Mouse (Mus musculus): ENCODE data around the gene Ttl.

The Ttl gene

DNA sequence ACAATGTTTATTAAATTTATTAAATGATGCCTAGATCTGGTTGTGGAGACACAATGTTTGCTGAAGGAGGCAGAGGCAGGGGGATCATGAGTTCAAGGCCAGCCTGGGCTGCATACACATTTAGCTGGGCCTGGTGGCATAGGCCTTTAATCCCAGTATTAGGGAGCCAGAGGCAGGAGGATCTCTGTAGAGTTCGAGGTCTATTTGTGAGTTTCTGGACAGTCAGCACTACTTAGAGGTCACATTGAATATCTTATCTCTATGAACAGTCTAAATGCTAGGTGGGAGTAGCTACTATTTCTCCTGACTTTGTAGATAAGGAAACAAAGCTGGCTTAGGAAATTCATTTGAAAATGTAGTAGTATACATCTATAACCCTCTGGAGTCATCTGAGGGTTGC is 21.8 kb downstream of the Ttl start:
- no peak for DNase-seq

DNA sequence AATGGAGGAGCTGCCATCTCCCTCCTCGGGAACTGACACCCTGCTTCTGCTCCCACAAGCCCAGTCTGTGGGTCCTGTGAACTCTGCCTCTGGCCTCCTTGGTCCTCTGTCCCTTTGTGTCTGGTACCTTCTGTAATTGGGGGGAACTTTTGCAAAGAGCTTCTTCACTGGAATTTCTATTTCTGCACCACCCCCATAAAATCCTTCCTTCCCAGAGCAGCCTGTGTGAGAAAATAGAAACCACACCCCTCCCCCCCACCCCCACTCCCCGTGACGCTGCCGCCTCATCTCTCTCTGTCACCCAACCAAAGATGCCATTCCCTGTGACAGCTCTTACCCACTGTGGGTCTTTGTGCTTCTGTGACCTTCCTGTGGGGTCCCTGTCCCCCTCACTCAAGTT is 24.6 kb downstream of the Ttl start:
- DNase-seq: no peak

DNA sequence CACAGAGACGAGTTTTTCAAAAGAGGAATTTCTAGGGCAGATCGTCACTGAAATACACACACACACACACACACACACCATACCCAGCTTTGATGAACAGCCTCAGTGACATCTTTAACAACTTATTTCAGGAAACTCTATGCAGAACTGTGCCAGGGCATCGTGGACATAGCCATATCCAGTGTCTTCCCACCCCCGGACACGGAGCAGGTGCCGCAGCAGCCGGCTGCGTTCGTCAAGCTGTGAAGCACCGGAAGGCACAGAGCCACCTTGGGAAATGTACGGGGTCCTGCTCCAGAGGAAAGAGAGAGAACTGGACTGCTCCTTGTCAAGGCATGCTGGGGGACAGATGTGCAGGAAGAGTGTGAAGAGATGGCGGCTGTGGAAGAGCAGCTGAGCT is 27.1 kb downstream of the Ttl start:
- no peak for DNase-seq

DNA sequence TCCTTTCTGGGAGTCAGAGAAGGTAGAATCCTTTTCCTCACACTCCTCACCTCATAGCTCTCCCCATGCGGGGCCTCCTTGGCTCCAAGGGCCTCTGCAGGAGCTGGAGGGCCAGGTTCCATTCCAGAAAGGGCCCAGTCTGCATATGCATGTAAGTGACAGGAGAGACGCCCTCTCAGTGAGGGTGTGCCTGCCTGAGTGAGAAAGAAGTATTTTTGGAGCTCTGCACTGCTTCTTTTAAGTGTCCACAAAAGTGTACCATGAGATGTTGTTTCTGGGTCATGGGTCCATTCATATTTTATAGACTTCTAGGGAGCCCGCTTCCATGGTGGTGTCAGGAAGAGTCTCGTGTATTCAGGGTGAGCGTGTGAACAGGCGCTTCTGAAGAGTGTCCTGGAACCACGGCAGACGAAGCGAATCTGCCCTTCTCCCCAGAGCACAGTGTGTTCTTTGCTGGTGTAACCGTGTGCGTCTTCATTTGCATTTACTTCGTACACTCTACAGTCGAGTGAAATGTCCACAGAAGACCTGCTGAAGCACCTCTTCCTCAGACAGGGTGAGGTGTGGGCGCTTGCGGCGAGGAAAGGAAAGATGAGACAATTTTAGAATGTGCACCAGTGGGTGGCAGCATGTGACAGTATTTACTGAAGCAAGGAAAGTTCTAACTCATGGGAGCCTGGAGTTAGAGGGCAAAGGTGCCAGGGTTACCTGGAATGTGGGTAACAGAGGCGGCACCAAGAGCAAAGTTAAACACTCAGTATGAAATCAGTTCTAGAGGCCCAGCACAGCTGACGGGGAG is 28.4 kb downstream of the Ttl start:
- DNase-seq: no peak

DNA sequence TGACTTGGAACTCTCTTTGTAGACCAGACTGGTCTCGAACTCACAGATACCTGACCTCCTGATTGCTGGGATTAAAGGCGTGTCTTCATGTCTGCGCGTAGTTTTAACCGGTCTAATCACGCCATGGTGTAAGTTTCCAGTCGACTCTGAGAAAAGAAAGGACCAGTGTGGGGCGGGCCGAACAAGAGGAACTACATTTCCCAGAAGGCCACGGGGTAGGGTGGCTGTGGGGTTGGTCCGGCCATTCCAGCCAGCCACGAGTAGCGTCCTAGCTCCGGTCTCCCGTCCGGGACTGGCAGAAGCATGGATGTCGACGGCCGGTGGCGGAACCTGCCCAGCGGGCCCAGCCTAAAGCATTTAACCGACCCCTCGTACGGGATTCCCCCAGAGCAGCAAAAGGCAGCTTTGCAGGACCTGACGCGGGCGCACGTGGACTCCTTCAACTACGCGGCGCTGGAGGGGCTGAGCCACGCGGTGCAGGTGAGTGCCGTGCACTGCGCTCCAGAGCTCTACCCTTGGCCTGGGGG is 35.1 kb downstream of the Ttl start, which contains the start of gene Polr1b:
Gene Polr1b (plus strand): TSS at position 212 of the 527 bp plus-strand sequence.
- peak; percentile 94 for DNase-seq

DNA sequence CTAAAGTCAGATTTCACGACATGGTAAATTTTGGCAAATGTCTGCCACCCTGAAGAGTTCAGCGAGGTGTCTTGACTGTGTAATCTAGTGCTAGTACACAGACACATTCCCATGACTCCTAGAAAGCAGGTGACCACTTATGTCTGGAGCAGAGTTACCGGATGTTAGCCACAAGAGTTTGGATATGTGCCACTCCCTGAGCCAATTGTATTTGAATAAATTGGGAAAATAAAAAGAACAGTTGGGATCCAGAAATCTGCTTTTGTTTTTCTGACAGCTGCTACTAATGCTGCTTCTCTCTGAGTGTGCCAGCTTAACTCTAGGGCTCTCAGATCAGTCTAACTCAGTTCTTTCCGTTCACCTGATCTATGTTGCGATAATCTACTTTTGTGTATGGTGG is 47.2 kb downstream of the Ttl start:
- no peak for DNase-seq

DNA sequence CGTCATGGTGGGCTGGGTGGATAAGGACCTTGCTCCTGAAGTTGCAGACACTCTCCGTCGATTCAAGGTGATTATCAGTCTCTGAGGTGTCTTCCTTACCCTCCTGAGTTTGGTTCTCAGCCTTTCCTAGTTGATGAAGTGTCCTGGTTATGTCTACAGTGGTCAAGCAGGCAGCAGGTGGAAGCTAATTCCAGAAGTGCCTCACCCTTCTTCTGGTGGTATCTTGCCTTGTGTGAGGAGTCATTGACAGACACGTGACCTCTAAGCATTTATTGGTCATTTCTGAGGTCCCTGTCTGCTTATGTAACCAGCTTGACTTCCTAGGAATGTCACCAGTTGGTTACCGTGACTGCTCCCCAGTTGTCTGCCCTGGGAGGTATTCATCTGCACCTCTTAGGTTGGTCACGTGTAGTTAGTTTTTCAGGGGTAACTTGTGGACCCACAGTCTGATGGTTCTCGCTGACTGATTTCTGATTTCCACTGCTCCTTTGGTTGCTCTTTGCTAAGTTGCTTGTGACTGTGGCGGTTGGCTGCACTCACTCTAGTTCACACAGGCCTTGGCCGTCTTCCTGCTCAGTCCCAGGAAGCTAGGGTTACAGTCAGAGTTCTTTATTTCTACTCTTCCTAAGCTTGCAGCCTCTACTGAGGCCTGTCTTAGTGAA is 50.1 kb downstream of the Ttl start:
- DNase-seq: no peak

DNA sequence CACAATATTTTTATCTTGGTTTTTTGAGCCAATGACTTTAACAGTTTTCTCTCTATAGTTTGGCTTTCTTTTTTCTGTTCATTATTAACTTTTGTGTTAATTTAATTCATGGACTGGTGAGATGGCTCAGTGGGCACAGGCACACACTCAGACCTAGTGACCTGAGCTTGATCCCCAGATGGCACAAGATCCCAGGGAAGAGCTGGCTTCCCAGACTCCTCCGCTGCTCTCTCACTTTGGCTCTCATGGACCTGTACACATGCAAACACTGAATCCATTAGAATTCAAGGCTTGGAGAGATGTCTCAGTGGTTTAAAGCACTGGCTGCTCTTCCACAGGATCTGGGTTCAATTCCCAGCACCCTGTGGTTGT is 50.6 kb downstream of the Ttl start:
- no peak for DNase-seq

DNA sequence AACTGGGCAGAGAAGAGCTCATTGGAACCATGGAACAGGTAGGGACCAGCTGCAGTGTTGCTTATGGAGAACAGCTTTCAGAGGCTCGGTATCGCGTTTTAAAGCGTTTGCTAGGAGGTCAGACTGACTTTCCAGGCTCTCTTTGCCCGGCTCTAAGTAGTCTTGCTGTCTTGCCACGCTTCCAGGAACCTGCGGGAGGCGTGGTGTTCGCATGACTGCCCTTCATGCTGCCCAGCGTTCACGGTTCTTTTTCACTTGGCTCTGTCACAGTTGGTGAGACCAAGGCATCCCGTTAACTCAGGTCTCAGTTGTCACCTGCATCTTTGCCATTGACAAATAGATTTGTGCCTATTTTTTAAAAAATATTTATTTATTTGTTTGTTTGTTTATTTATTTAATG is 52.3 kb downstream of the Ttl start:
- DNase-seq: no peak

DNA sequence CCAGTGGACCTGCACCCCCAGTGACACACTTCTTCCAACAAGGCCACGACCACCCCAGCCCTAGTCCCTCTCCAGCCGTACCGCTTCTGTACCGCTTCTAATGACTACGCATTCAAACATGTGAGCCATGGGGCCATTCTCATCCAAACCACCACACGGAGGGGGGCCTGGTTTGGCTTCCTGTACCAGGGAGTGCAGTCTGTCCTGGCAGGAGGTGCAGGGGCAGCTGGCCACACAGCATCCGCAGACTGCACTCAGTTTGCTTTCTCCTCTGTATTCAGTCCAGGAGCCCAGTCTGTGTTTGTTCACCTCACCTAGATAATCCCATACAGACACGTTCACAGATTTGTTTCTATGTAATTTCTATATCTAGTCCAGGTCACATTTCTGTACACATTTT is 56.2 kb downstream of the Ttl start:
- no peak for DNase-seq

DNA sequence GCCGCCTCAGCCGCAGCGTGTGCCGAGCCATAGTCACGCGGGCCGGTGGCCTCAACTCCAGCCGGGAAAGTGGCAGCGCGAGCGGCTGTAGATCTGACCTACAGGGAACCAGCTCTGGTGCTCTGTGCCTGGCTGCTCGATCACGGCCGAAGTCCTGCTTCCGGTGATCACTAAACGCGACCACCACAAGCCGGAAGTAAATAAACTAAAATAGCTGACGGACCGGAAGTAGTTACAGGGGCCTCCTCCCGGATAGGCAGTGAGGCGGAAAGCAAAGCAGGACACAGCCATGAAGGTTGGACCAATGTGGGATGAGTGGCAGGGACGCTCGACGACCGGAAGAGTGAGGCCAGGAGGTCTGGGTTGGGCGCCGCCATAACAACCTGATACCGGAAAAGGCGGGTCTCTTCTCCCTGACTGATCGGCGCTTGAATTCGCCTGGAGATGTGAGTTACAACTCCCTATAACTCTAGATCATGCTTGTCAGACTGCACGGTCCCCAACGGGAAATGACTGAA is 63.7 kb downstream of the Ttl start, which contains the start of gene Chchd5:
Gene Chchd5 (plus strand): TSS at position 289 of the 518 bp plus-strand sequence.
- DNase-seq: peak; percentile 94

DNA sequence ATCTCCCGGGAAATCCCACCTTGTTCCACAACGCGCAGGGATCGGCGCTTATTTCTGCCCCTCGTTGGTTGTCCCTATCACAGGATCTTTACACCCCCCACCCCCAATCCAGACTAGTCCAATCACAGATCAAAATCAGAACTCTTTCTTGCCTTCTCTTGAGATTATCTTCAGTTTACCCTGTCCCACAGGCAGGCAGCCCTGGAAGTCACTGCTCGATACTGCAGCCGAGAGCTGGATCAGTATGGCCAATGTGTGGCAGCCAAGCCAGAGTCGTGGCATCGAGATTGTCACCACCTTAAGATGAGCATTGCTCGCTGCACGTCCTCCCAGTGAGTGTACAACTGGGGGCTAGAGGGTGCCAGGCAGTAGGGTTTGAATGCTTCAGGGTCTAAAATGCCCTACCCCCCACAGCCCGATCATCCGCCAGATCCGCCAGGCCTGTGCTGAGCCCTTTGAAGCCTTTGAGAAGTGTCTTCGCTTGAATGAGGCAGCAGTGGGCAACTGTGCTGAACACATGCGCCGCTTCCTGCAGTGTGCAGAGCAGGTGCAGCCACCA is 64.3 kb downstream of the Ttl start:
- DNase-seq: no peak

DNA sequence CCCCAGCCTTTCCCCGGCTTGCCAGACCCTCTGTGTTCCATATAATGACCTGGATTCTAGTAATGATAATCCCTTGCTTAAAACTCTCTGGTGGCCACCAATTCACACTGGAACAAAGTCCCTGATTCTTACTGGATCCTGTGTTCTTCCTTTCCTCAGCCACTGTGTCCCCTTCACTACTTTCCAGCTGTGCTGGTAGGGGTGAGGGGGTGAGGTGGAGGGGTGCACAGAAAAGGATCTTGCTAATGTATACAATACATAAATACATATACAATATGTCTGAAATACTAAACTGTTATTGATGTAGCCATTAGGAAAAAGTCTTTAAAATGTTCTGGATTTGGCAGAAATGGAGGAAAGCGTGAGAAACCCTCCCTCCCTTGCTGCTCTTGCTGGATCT is 65.0 kb downstream of the Ttl start:
- no peak for DNase-seq

DNA sequence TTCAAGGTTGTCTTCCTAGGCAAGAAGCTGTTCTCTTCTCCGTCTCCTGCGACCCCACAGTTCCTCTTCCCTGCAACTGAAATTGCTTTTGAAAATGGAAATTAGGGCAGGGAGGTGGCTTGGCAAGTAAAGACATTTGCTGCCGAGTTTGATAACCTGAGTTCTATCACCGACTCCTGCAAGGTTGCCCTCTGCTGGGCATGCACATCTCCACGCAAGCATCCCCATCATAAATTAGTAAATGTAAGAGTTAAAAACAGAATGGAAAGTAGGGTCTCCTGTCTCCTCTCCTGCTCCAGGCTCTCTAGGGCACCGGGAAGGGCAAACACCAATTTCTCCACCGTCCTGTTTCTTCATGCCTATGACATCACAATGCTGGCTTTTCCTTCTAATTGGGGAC is 66.5 kb downstream of the Ttl start:
- DNase-seq: no peak

DNA sequence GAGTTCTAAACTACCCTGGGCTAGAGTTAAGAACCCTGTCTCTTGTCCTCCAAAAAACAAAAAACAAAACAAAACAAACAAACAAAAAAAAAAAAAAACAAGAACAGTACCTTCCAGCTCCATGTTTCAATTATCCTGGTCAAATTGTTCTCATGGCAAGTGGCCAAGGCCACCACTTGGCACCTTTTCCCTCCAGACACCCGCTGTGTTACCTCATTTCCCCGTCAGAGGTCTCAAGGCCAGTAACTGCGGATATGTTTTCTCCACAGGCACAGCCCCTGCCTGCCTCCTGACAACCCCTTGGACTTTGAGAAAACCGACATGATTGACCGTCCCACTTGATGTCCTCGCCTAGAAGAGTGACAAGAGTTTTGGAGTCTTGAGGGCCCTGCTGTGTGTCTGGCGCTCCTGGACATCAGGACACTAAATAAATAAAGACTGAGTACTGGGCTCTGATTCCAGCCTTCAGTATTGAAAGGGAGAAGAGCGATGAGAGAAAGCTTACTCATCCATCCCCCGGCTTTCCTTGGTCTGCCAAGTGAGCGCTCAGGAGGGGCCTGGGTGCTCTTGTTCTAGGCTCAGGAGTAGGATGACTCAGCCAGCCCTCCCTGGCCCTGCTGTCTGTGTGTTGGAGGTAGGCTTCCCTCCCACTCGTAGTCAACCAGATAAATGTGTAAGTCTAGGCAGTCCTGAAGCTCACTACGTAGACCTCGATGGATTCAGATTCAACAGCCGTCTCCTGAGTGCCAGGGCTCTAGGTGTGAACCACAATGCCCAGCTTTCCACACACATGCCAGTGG is 67.5 kb downstream of the Ttl start:
- DNase-seq: peak; percentile 72

DNA sequence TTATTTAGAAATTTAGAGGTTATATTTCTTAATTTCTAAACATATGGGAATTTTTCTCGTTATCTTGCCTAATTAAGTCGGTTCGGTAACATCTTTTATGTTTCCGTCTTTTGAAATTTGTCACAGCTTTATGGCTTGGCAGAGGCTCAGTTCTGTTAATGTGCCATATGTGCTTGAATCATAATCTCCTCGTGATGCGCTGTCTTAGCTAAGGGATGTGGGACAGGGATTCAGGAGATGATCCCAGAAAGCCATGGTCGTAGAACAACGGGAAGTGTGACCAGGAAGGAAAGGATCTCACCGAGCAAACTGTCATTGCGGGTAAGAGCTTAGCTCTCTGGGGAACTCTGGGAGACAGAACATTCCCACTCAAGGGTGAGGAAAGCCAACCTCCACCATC is 74.2 kb downstream of the Ttl start:
- peak; percentile 48 for DNase-seq
